Mouse (Mus musculus) neural tube, embryonic 11.5 days (tissue): Measurements from ENCODE around the gene Ceacam16. TPM values are rescaled to one million over a fixed set of nuclear protein-coding genes. Genes with fewer than 3 reads are reported as not detected.

Experiments
- ATAC-seq: fragments of 200-750 bp; cut with Nextera tagmentation; 2 replicates; pipeline ENCODE4 v1.8.0; 2017; ENCODE audit warnings: moderate number of reproducible peaks, mild to moderate bottlenecking, moderate TSS enrichment, moderate library complexity; ENCODE audit not compliant: insufficient read depth, low FRiP score, low TSS enrichment
- DNase-seq: peaks from one replicate; pipeline ENCODE4 v3.0.0-alpha.2; 2015; ENCODE audit warnings: low spot score
- H3K27ac ChIP-seq: fragments of 300-500 bp; sonication (generic); 2 replicates; pipeline ENCODE4 v1.5.1; 2014; ENCODE audit warnings: low read depth, mild to moderate bottlenecking, low read length
- H3K27me3 ChIP-seq: fragments of 300-500 bp; sonication (generic); 2 replicates; pipeline ENCODE4 v1.6.1; 2014; ENCODE audit warnings: mild to moderate bottlenecking, low read length, mixed read lengths; ENCODE audit not compliant: control insufficient read depth, insufficient read depth
- H3K36me3 ChIP-seq: fragments of 300-500 bp; sonication (generic); 2 replicates; pipeline ENCODE4 v1.6.1; 2014; ENCODE audit warnings: mild to moderate bottlenecking, low read length, moderate library complexity, mixed read lengths; ENCODE audit not compliant: control insufficient read depth, insufficient read depth
- H3K4me1 ChIP-seq: fragments of 300-500 bp; sonication (generic); 2 replicates; pipeline ENCODE4 v1.6.1; 2014; ENCODE audit warnings: low read length, mixed read lengths; ENCODE audit not compliant: control insufficient read depth, insufficient read depth
- H3K4me2 ChIP-seq: fragments of 300-500 bp; sonication (generic); 2 replicates; pipeline ENCODE4 v1.6.1; 2014; ENCODE audit warnings: low read depth, mild to moderate bottlenecking, moderate library complexity
- H3K4me3 ChIP-seq: fragments of 300-500 bp; sonication (generic); 2 replicates; pipeline ENCODE4 v1.5.1; 2014; ENCODE audit warnings: low read depth, low read length
- H3K9ac ChIP-seq: fragments of 300-500 bp; sonication (generic); 2 replicates; pipeline ENCODE4 v1.6.1; 2014; ENCODE audit warnings: mild to moderate bottlenecking, low read length
- H3K9me3 ChIP-seq: fragments of 300-500 bp; sonication (generic); 2 replicates; pipeline ENCODE4 v1.6.1; 2016; ENCODE audit warnings: low read length; ENCODE audit not compliant: control insufficient read depth
- WGBS: fragments of 180-500 bp; shearing (Covaris S2); extraction: QIAGEN DNeasy Blood & Tissue Kit; methylation state at CpG from one replicate; pipeline ENCODE4 v1.1.7; 2014; 5-methylcytosine and 5-hydroxymethylcytosine counted together
- polyA plus RNA-seq: library from polyadenylated mRNA; unstranded; fragments of >200 nt; fragmentation: Nextera tagmentation; extraction: Ambion mirVana; gene quantifications from 2 replicates; pipeline ENCODE4 v1.2.1, GENCODE M21; 2014

Ceacam16 gene
- polyA plus RNA-seq, 1 experiment from 2014 or later: not detected

GRCm38 (mm10) chr7:19836843-19837242 is 24.3 kb downstream of the Ceacam16 start:
- Histone ChIP-seq H3K4me2 (no peak overlapping the region), H3K9me3 (no peaks in the 10 kb centered on the region), H3K4me3 (no peak overlapping the region), H3K36me3 (no peaks in the 10 kb centered on the region), H3K9ac (no peak overlapping the region), H3K27ac (no peak overlapping the region), H3K4me1 (no peaks in the 10 kb centered on the region), H3K27me3 (no peaks in the 10 kb centered on the region)
- WGBS: 63% methylated on average over 3 of the region's 3 CpGs
- no peak for ATAC-seq
- no peak for DNase-seq

DNA sequence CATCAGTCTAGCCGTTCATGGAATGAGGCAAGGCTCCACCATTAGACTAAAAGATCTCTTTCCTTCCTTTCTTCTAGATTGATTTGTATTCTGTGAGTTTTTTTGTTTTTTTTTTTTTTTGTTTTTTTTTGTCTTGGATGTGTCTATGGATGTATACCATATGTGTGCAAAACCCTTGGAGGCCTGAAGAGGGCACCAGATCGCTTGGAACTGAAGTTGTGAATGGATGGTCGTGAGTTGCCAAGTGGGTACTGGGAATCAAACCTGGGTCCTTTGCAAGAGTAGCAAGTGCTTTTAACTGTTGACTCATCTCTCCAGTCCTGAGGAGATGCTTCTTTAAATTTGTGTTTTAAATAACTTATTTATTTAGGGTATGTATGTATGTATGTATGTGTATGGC is 27.0 kb downstream of the Ceacam16 start:
- H3K4me3 ChIP-seq: no peak overlapping the region
- DNase-seq (no peak), ATAC-seq (no peak)
- H3K36me3 ChIP-seq: no peaks in the 10 kb centered on the region
- no peak overlapping the region for H3K27ac ChIP-seq
- WGBS: 59% methylated on average over 3 of the region's 3 CpGs
- no peaks in the 10 kb centered on the region for H3K27me3 ChIP-seq
- 0 out of 2 replicates have a peak, but pooled peaks cover 3% of the 10 kb centered on the region for H3K4me1 ChIP-seq
- no peak overlapping the region for H3K4me2 ChIP-seq
- no peaks in the 10 kb centered on the region for H3K9me3 ChIP-seq
- no peak overlapping the region for H3K9ac ChIP-seq

DNA sequence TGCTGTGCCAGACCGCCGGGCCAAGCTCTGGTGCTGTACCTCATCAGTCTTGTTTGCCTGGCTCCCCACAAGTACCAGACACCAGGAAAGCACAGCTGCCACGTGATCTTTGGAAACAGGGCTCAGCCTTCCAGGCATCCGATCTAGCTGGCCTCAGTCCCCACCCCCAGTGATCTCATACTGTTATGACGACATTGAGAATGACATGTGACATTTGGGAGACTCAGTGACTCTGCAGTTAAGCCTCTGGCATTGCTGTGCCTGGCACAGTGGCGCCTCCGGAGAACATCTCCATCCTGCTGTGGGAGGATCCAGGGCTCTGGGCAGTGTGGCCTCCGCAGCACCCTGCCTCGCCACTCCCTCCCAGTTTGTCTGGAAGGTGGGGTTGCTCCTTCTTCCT is 29.3 kb downstream of the Ceacam16 start:
- no peak overlapping the region for H3K4me2 ChIP-seq
- no peaks in the 10 kb centered on the region for H3K9me3 ChIP-seq
- 0 out of 2 replicates have a peak, but pooled peaks cover 3% of the 10 kb centered on the region for H3K4me1 ChIP-seq
- H3K36me3 ChIP-seq: no peaks in the 10 kb centered on the region
- ATAC-seq (no peak), DNase-seq (no peak)
- no peaks in the 10 kb centered on the region for H3K27me3 ChIP-seq
- 66% methylated on average over 9 of the region's 9 CpGs for WGBS
- no peak overlapping the region for H3K9ac ChIP-seq
- H3K27ac ChIP-seq: no peak overlapping the region
- no peak overlapping the region for H3K4me3 ChIP-seq

GRCm38 (mm10) chr7:19830682-19831156 is 30.4 kb downstream of the Ceacam16 start:
- no peaks in the 10 kb centered on the region for H3K27me3 ChIP-seq
- H3K36me3 ChIP-seq: no peaks in the 10 kb centered on the region
- H3K4me2 ChIP-seq: no peak overlapping the region
- H3K27ac ChIP-seq: no peak overlapping the region
- H3K4me3 ChIP-seq: no peak overlapping the region
- no peak overlapping the region for H3K9ac ChIP-seq
- WGBS: 32% methylated on average over 13 of the region's 13 CpGs
- ATAC-seq (no peak), DNase-seq (no peak)
- H3K4me1 ChIP-seq: 0 out of 2 replicates have a peak, but pooled peaks cover 3% of the 10 kb centered on the region
- H3K9me3 ChIP-seq: no peaks in the 10 kb centered on the region

- Histone ChIP-seq H3K4me1 (0 out of 2 replicates have a peak, but pooled peaks cover 3% of the 10 kb centered on the region), H3K27me3 (no peaks in the 10 kb centered on the region), H3K36me3 (no peaks in the 10 kb centered on the region), H3K9me3 (no peaks in the 10 kb centered on the region), H3K4me3 (no peak overlapping the region), H3K9ac (no peak overlapping the region), H3K4me2 (no peak overlapping the region), H3K27ac (no peak overlapping the region)
- DNase-seq (no peak), ATAC-seq (no peak)
- WGBS: 79% methylated on average over 3 of the region's 3 CpGs
These were observed 31.4 kb downstream of the Ceacam16 start for GRCm38 (mm10) chr7:19829694-19830093.

DNA sequence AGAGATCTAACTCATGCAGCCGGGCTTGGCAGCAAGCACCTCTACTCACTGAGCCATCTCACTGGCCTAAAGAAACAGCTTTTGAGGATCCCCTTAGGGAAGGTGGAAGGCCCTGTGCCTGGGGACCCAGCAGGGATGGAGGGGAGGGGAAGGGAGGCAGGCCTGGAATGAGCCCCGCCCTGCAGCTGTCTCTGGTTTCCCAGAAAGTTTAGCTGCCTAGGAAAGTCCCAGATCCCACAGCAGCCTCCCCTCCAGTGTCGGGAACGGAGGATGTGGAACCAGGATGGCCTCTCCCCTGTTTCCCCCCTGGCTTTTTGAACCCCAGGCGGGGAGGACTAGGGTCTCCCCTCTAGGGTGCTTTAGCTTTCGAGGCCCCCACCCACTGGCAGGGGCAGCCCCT is 34.3 kb downstream of the Ceacam16 start:
- Histone ChIP-seq H3K4me2 (no peak overlapping the region), H3K4me3 (no peak overlapping the region), H3K9ac (no peak overlapping the region), H3K27me3 (peaks cover 22% of the 10 kb centered on the region), H3K9me3 (no peaks in the 10 kb centered on the region), H3K36me3 (no peaks in the 10 kb centered on the region), H3K27ac (no peak overlapping the region), H3K4me1 (peaks cover 8% of the 10 kb centered on the region; the same call in 1 of the 2 replicates)
- DNase-seq (no peak), ATAC-seq (no peak)
- WGBS: 44% methylated on average over 6 of the region's 6 CpGs

DNA sequence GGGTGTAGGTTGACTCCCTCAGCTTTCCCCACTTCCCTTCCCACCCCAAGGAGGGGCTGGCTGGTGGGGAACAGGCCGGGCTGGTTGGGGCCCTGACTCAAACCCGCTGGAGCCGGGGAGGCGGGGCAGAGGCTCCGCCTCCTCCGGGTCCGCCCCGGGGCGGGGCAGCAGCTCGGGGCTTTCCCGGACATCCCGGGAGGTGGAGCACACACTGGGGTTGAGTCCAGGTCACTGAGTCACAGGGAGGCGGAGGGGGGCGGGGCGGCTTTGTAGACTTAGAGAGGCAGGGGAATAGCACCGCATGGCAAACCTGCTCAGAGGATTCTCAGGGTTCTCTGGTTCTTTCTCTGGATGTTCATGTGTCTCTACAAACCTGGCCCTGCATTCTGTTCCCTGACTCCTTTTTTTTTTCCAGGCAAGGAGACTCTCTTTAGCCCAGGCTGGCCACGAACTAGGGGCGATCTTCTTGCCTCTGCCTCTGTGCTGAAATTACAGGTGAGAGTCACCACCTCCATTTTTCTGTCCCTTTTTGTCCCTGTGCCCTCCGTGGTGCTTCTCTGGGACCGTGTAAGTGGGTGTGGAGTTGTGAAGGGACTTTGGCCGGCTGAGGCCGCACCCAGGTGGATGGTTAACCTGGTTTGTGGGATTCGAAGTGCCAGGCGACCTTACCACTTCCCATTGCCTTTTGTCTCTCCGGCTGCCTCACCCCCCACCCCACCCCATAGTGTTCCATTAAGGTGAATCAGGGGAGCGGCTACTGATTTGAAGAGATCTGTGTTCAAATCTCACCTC is 36.7 kb downstream of the Ceacam16 start:
- Histone ChIP-seq H3K4me2 (peak overlapping the region; percentile 16; the same call in 1 of the 2 replicates), H3K36me3 (no peaks in the 10 kb centered on the region), H3K4me3 (no peak overlapping the region), H3K9ac (no peak overlapping the region), H3K27me3 (peaks cover 32% of the 10 kb centered on the region), H3K4me1 (peaks cover 5% of the 10 kb centered on the region; the same call in 1 of the 2 replicates), H3K9me3 (peaks cover 4% of the 10 kb centered on the region; the same call in 1 of the 2 replicates), H3K27ac (no peak overlapping the region)
- DNase-seq (peak; percentile 83), ATAC-seq (peak; percentile 68)
- WGBS: 23% methylated on average over 26 of the region's 26 CpGs

GRCm38 (mm10) chr7:19823256-19824181 is 37.6 kb downstream of the Ceacam16 start:
- no peaks in the 10 kb centered on the region for H3K36me3 ChIP-seq
- DNase-seq (no peak), ATAC-seq (no peak)
- H3K9ac ChIP-seq: no peak overlapping the region
- peaks cover 4% of the 10 kb centered on the region; the same call in 1 of the 2 replicates for H3K9me3 ChIP-seq
- no peak overlapping the region for H3K27ac ChIP-seq
- H3K4me3 ChIP-seq: no peak overlapping the region
- peaks cover 5% of the 10 kb centered on the region; the same call in 1 of the 2 replicates for H3K4me1 ChIP-seq
- peak overlapping the region; percentile 16; the same call in 1 of the 2 replicates for H3K4me2 ChIP-seq
- H3K27me3 ChIP-seq: peaks cover 32% of the 10 kb centered on the region
- WGBS: 23% methylated on average over 16 of the region's 16 CpGs
